Mouse (Mus musculus): ENCODE data around the gene Nop53. TPM values are rescaled to one million over a fixed set of nuclear protein-coding genes. Genes with fewer than 3 reads are reported as not detected.

The Nop53 gene
- total and polyA plus RNA-seq, 3 experiments, result 60.0 to 143 (median 117) TPM

- 18% methylated on average over 4 of the region's 4 CpGs for WGBS
- peak in 1 of 2 experiments; percentile 16 for DNase-seq
- H3K27ac ChIP-seq, result peak overlapping the region; percentile 76
- H3K27me3 ChIP-seq (ENCODE audit: control insufficient read depth, insufficient read depth, low read length), result no peaks in the 10 kb centered on the region
- peaks cover 8% of the 10 kb centered on the region for H3K4me1 ChIP-seq (ENCODE audit: control insufficient read depth, insufficient read depth, low read length)
- H3K9ac ChIP-seq (ENCODE audit: low read depth, low read length), result no peak overlapping the region
- intact Hi-C loops (cut with DNase I), result loop anchor here (1.0 to 5.0 kb wide), 3 partner anchors 34 to 174 kb away; no protein-coding TSS in a partner anchor
- H3K4me3 ChIP-seq, result no peak overlapping the region
- TF ChIP-seq POLR2A (IDR thresholded peaks at IDR 0.05; ENCODE audit: insufficient read depth, low read depth, low read length) (no peak), EP300 (IDR thresholded peaks at IDR 0.05; ENCODE audit: insufficient read depth, low read depth, low read length) (no peak), CTCF (IDR thresholded peaks at IDR 0.05) (peak; percentile 95)
- no peaks in the 10 kb centered on the region for H3K36me3 ChIP-seq (ENCODE audit: control insufficient read depth, insufficient read depth, low read length)
- H3K79me2 ChIP-seq (replicated peaks; ENCODE audit: control insufficient read depth, insufficient read depth, low read length), result peaks cover 2% of the 10 kb centered on the region; the same call in 1 of the 2 replicates
Observed at GRCm38 (mm10) chr7:15982729-15983407, 37.0 kb upstream of the Nop53 start.

GRCm38 (mm10) chr7:15981538-15981937 is 35.7 kb upstream of the Nop53 start:
- TF ChIP-seq POLR2A (IDR thresholded peaks at IDR 0.05; ENCODE audit: insufficient read depth, low read depth, low read length), result no peak
- peak; percentile 91 for TF ChIP-seq EP300 (IDR thresholded peaks at IDR 0.05; ENCODE audit: insufficient read depth, low read depth, low read length)
- no peaks in the 10 kb centered on the region for H3K36me3 ChIP-seq (ENCODE audit: control insufficient read depth, insufficient read depth, low read length)
- no peaks in the 10 kb centered on the region; the same call in 1 of the 2 replicates for H3K79me2 ChIP-seq (replicated peaks; ENCODE audit: control insufficient read depth, insufficient read depth, low read length)
- peaks cover 8% of the 10 kb centered on the region for H3K4me1 ChIP-seq (ENCODE audit: control insufficient read depth, insufficient read depth, low read length)
- intact Hi-C loops (cut with DNase I), result loop anchor here (5.0 kb wide), 2 partner anchors 36 to 176 kb away; no protein-coding TSS in a partner anchor
- H3K4me3 ChIP-seq, result no peak overlapping the region
- H3K27ac ChIP-seq, result peak overlapping the region; percentile 76
- H3K27me3 ChIP-seq (ENCODE audit: control insufficient read depth, insufficient read depth, low read length), result no peaks in the 10 kb centered on the region
- peak; percentile 35 to 79 for DNase-seq
- no peak overlapping the region for H3K9ac ChIP-seq (ENCODE audit: low read depth, low read length)
- 53% methylated on average over 4 of the region's 4 CpGs for WGBS

- no peak overlapping the region for H3K27ac ChIP-seq
- peaks cover 8% of the 10 kb centered on the region for H3K4me1 ChIP-seq (ENCODE audit: control insufficient read depth, insufficient read depth, low read length)
- TF ChIP-seq EP300 (IDR thresholded peaks at IDR 0.05; ENCODE audit: insufficient read depth, low read depth, low read length), result peak; percentile 50; the same call in 1 of the 2 replicates
- no peak for TF ChIP-seq POLR2A (IDR thresholded peaks at IDR 0.05; ENCODE audit: insufficient read depth, low read depth, low read length)
- intact Hi-C loops (cut with DNase I), result loop anchor here (5.0 kb wide), 2 partner anchors 37 to 177 kb away; no protein-coding TSS in a partner anchor
- H3K4me3 ChIP-seq, result no peak overlapping the region
- no peaks in the 10 kb centered on the region for H3K79me2 ChIP-seq (replicated peaks; ENCODE audit: control insufficient read depth, insufficient read depth, low read length)
- no peaks in the 10 kb centered on the region for H3K27me3 ChIP-seq (ENCODE audit: control insufficient read depth, insufficient read depth, low read length)
- no peaks in the 10 kb centered on the region for H3K36me3 ChIP-seq (ENCODE audit: control insufficient read depth, insufficient read depth, low read length)
- WGBS, result 26% methylated on average over 8 of the region's 8 CpGs
- DNase-seq, result peak in 1 of 2 experiments; percentile 75
- no peak overlapping the region for H3K9ac ChIP-seq (ENCODE audit: low read depth, low read length)
Observed at GRCm38 (mm10) chr7:15980246-15980645, 34.4 kb upstream of the Nop53 start.

- TF ChIP-seq POLR2A (IDR thresholded peaks at IDR 0.05; ENCODE audit: insufficient read depth, low read depth, low read length) (no peak), EP300 (IDR thresholded peaks at IDR 0.05; ENCODE audit: insufficient read depth, low read depth, low read length) (peak; percentile 80)
- WGBS, result 69% methylated on average over 4 of the region's 4 CpGs
- intact Hi-C loops (cut with DNase I), result no loop called here
- H3K9ac ChIP-seq (ENCODE audit: low read depth, low read length), result no peak overlapping the region
- no peak overlapping the region for H3K4me3 ChIP-seq
- H3K36me3 ChIP-seq (ENCODE audit: control insufficient read depth, insufficient read depth, low read length), result no peaks in the 10 kb centered on the region
- H3K4me1 ChIP-seq (ENCODE audit: control insufficient read depth, insufficient read depth, low read length), result peaks cover 5% of the 10 kb centered on the region
- peak; percentile 63 to 70 for DNase-seq
- no peaks in the 10 kb centered on the region for H3K27me3 ChIP-seq (ENCODE audit: control insufficient read depth, insufficient read depth, low read length)
- no peaks in the 10 kb centered on the region for H3K79me2 ChIP-seq (replicated peaks; ENCODE audit: control insufficient read depth, insufficient read depth, low read length)
- H3K27ac ChIP-seq, result no peak overlapping the region
Observed at GRCm38 (mm10) chr7:15975904-15976303, 30.0 kb upstream of the Nop53 start.

- no peaks in the 10 kb centered on the region for H3K36me3 ChIP-seq (ENCODE audit: control insufficient read depth, insufficient read depth, low read length)
Observed at GRCm38 (mm10) chr7:15975451-15975850, 29.6 kb upstream of the Nop53 start.

GRCm38 (mm10) chr7:15974712-15975111 is 28.8 kb upstream of the Nop53 start:
- Histone ChIP-seq H3K36me3 (ENCODE audit: control insufficient read depth, insufficient read depth, low read length) (no peaks in the 10 kb centered on the region), H3K4me1 (ENCODE audit: control insufficient read depth, insufficient read depth, low read length) (no peaks in the 10 kb centered on the region), H3K27me3 (ENCODE audit: control insufficient read depth, insufficient read depth, low read length) (no peaks in the 10 kb centered on the region), H3K27ac (no peak overlapping the region), H3K79me2 (replicated peaks; ENCODE audit: control insufficient read depth, insufficient read depth, low read length) (no peaks in the 10 kb centered on the region), H3K9ac (ENCODE audit: low read depth, low read length) (no peak overlapping the region), H3K4me3 (no peak overlapping the region)
- intact Hi-C loops (cut with DNase I), result no loop called here
- TF ChIP-seq POLR2A (IDR thresholded peaks at IDR 0.05; ENCODE audit: insufficient read depth, low read depth, low read length) (no peak), CTCF (IDR thresholded peaks at IDR 0.05) (peak; percentile 87), EP300 (IDR thresholded peaks at IDR 0.05; ENCODE audit: insufficient read depth, low read depth, low read length) (0 out of 2 replicates have a peak, but pooled peaks have one; percentile 38)
- 23% methylated on average over 5 of the region's 5 CpGs for WGBS
- peak; percentile 67 to 77 for DNase-seq

More at GRCm38 (mm10) chr7:15975451-15975850, 29.6 kb upstream of the Nop53 start:
- no peak overlapping the region for H3K9ac ChIP-seq (ENCODE audit: low read depth, low read length)
- no peak overlapping the region for H3K4me3 ChIP-seq
- no peak overlapping the region for H3K27ac ChIP-seq
- H3K79me2 ChIP-seq (replicated peaks; ENCODE audit: control insufficient read depth, insufficient read depth, low read length), result no peaks in the 10 kb centered on the region
- 88% methylated on average over 10 of the region's 10 CpGs for WGBS
- intact Hi-C loops (cut with DNase I), result no loop called here
- H3K27me3 ChIP-seq (ENCODE audit: control insufficient read depth, insufficient read depth, low read length), result no peaks in the 10 kb centered on the region
- TF ChIP-seq POLR2A (IDR thresholded peaks at IDR 0.05; ENCODE audit: insufficient read depth, low read depth, low read length) (no peak), CTCF (IDR thresholded peaks at IDR 0.05) (no peak), EP300 (IDR thresholded peaks at IDR 0.05; ENCODE audit: insufficient read depth, low read depth, low read length) (no peak)
- peaks cover 2% of the 10 kb centered on the region for H3K4me1 ChIP-seq (ENCODE audit: control insufficient read depth, insufficient read depth, low read length)
- DNase-seq, result peak in 1 of 2 experiments; percentile 32

All from heart, adult 2 months (tissue).